Mouse (Mus musculus): ENCODE results near the gene Eif2ak4. TPM values are rescaled to one million over a fixed set of nuclear protein-coding genes. Genes with fewer than 3 reads are reported as not detected.

The Eif2ak4 gene
- total and polyA plus RNA-seq, 3 experiments: 16.1 to 22.3 (median 18.1) TPM

GRCm38 (mm10) chr2:118372561-118372900 lies 15.9 kb upstream of the Eif2ak4 start:
- in situ Hi-C loops (cut with MboI; ENCODE audit: low pct_ligation_motif_present, low pct_unique_long_range_greater_than_20kb, low sequenced_read_pairs): no loop called here
- no peaks in the 10 kb centered on the region for H3K36me3 ChIP-seq (replicated peaks in 1 of 2; ENCODE audit: control insufficient read depth in 1 of 2, insufficient read depth in 1 of 2, low read length in 1 of 2)
- peaks cover 0 to 9% of the 10 kb centered on the region in 2 experiments; a peak in 2 of 4 replicates for H3K4me1 ChIP-seq (ENCODE audit: control insufficient read depth in 1 of 2, insufficient read depth in 2 of 2)
- H3K9ac ChIP-seq (ENCODE audit: insufficient read depth, low read depth): no peak overlapping the region
- no peak overlapping the region for H3K27ac ChIP-seq (ENCODE audit: insufficient read depth, low read depth)
- H3K4me3 ChIP-seq (replicated peaks in 1 of 3; ENCODE audit: low read depth in 2 of 3, low read length in 2 of 3, poor library complexity in 1 of 3): no peak overlapping the region
- no peak for DNase-seq (ENCODE audit: extremely low read depth)
- TF ChIP-seq USF1 (IDR thresholded peaks at IDR 0.05; ENCODE audit: low read depth, low read length): no peak
- no peak for TF ChIP-seq RAD21 (IDR thresholded peaks at IDR 0.05; ENCODE audit: low read depth, low read length)
- TF ChIP-seq MEF2A (IDR thresholded peaks at IDR 0.05; ENCODE audit: borderline replicate concordance, low read depth, low read length): no peak
- no peak for TF ChIP-seq ELF1 (IDR thresholded peaks at IDR 0.05; ENCODE audit: low read depth, low read length)
- no peak for TF ChIP-seq GABPA (IDR thresholded peaks at IDR 0.05; ENCODE audit: insufficient replicate concordance, low read depth, low read length)
- TF ChIP-seq HCFC1 (IDR thresholded peaks at IDR 0.05; ENCODE audit: low read depth, low read length): no peak
- TF ChIP-seq SMC3 (IDR thresholded peaks at IDR 0.05; ENCODE audit: low read depth, low read length): no peak
- no peak for TF ChIP-seq IRF4 (IDR thresholded peaks at IDR 0.05; ENCODE audit: low read depth, low read length)
- TF ChIP-seq POLR2AphosphoS2 (IDR thresholded peaks at IDR 0.05; ENCODE audit: low read depth, low read length): no peak
- no peak for TF ChIP-seq ZMIZ1 (IDR thresholded peaks at IDR 0.05; ENCODE audit: low read depth, low read length)
- TF ChIP-seq MAZ (IDR thresholded peaks at IDR 0.05; ENCODE audit: low read depth, low read length): no peak
- no peak for TF ChIP-seq ZKSCAN1 (IDR thresholded peaks at IDR 0.05; ENCODE audit: borderline replicate concordance, low read depth, low read length)
- TF ChIP-seq MAFK (IDR thresholded peaks at IDR 0.05; ENCODE audit: insufficient replicate concordance, low read length): no peak
- TF ChIP-seq SIN3A (IDR thresholded peaks at IDR 0.05; ENCODE audit: low read length): no peak
- TF ChIP-seq USF2 (conservative IDR thresholded peaks at IDR 0.05; ENCODE audit: low read depth, low read length): no peak
- no peak for TF ChIP-seq CHD1 (IDR thresholded peaks at IDR 0.05; ENCODE audit: low read depth, low read length)
- no peak for TF ChIP-seq PAX5 (IDR thresholded peaks at IDR 0.05; ENCODE audit: low read length)
- H3K9me3 ChIP-seq (replicated peaks; ENCODE audit: low read length): peaks cover 12% of the 10 kb centered on the region
- peak overlapping the region; percentile 6; the same call in 1 of the 2 replicates for H3K4me2 ChIP-seq (ENCODE audit: insufficient read depth, low read depth, poor library complexity, severe bottlenecking)
- no peaks in the 10 kb centered on the region for H3K79me2 ChIP-seq (replicated peaks; ENCODE audit: control insufficient read depth, extremely low read depth, insufficient read depth, poor library complexity, severe bottlenecking)
- H3K27me3 ChIP-seq (replicated peaks): no peaks in the 10 kb centered on the region
- dilution Hi-C loops (cut with MboI; ENCODE audit: extremely low pct_ligation_motif_present, extremely low pct_unique_long_range_greater_than_20kb, low sequenced_read_pairs): no loop called here

GRCm38 (mm10) chr2:118372901-118373571 lies 15.4 kb upstream of the Eif2ak4 start, which contains the start of gene Gpr176:
Gene Gpr176, minus strand, starts transcription at chr2:118373419.
- H3K27ac ChIP-seq (ENCODE audit: insufficient read depth, low read depth): no peak within 1 kb of the TSS
- H3K9me3 ChIP-seq (replicated peaks; ENCODE audit: low read length): peaks cover 12% of the 10 kb centered on the region
- TF ChIP-seq ETS1 (conservative IDR thresholded peaks at IDR 0.05; ENCODE audit: low read depth, low read length) (no peak), CTCF (conservative IDR thresholded peaks at IDR 0.05 in 1 of 2, IDR thresholded peaks at IDR 0.05 in 1 of 2; ENCODE audit: low read depth in 2 of 2, low read length in 2 of 2) (no peak)
- H3K36me3 ChIP-seq (replicated peaks in 1 of 2; ENCODE audit: control insufficient read depth in 1 of 2, insufficient read depth in 1 of 2, low read length in 1 of 2): no peaks in the 10 kb centered on the region
- no peaks in the 10 kb centered on the region for H3K79me2 ChIP-seq (replicated peaks; ENCODE audit: control insufficient read depth, extremely low read depth, insufficient read depth, poor library complexity, severe bottlenecking)
- H3K27me3 ChIP-seq (replicated peaks): no peaks in the 10 kb centered on the region
- dilution Hi-C loops (cut with MboI; ENCODE audit: extremely low pct_ligation_motif_present, extremely low pct_unique_long_range_greater_than_20kb, low sequenced_read_pairs): no loop called here
- no peak within 1 kb of the TSS for H3K9ac ChIP-seq (ENCODE audit: insufficient read depth, low read depth)
- no peak within 1 kb of the TSS for H3K4me3 ChIP-seq (replicated peaks in 1 of 3; ENCODE audit: low read depth in 2 of 3, low read length in 2 of 3, poor library complexity in 1 of 3)
- peak within 1 kb of the TSS; percentile 48 for H3K4me2 ChIP-seq (ENCODE audit: insufficient read depth, low read depth, poor library complexity, severe bottlenecking)
- in situ Hi-C loops (cut with MboI; ENCODE audit: low pct_ligation_motif_present, low pct_unique_long_range_greater_than_20kb, low sequenced_read_pairs): no loop called here
- H3K4me1 ChIP-seq (ENCODE audit: control insufficient read depth in 1 of 2, insufficient read depth in 2 of 2): peaks cover 0 to 9% of the 10 kb centered on the region in 2 experiments; a peak in 2 of 4 replicates
- DNase-seq (ENCODE audit: extremely low read depth): no peak
